Mouse (Mus musculus) C2C12 (cell line): Measurements from ENCODE around the gene Nudt3.

ENCODE experiments used
- CEBPB ChIP-seq: IDR thresholded peaks from one replicate; pipeline ENCODE4 v1.6.1; 2011; ENCODE audit warnings: low read depth, mild to moderate bottlenecking, control low read depth, moderate library complexity
- CTCF ChIP-seq: IDR thresholded peaks from one replicate; pipeline ENCODE4 v1.5.1; 2011; ENCODE audit not compliant: control insufficient read depth, insufficient read depth, insufficient read length
- FOSL1 ChIP-seq: IDR thresholded peaks from one replicate; pipeline ENCODE4 v1.8.0; 2011; ENCODE audit warnings: mild to moderate bottlenecking, low read length; ENCODE audit not compliant: poor library complexity, insufficient read depth, severe bottlenecking
- MAX ChIP-seq: IDR thresholded peaks from one replicate; pipeline ENCODE4 v1.6.1; 2011; ENCODE audit warnings: mild to moderate bottlenecking, control low read depth
- MYOD1 ChIP-seq: IDR thresholded peaks from one replicate; pipeline ENCODE4 v1.6.1; 2011; ENCODE audit warnings: low read depth; ENCODE audit not compliant: control insufficient read depth, insufficient read length
- MYOG ChIP-seq: IDR thresholded peaks from one replicate; pipeline ENCODE4 v1.6.1; 2011; ENCODE audit not compliant: control insufficient read depth, insufficient read length; ENCODE audit errors: extremely low read depth
- USF1 ChIP-seq: IDR thresholded peaks from one replicate; pipeline ENCODE4 v1.6.1; 2011; ENCODE audit warnings: low read depth, mild to moderate bottlenecking, control low read depth, moderate library complexity

DNA sequence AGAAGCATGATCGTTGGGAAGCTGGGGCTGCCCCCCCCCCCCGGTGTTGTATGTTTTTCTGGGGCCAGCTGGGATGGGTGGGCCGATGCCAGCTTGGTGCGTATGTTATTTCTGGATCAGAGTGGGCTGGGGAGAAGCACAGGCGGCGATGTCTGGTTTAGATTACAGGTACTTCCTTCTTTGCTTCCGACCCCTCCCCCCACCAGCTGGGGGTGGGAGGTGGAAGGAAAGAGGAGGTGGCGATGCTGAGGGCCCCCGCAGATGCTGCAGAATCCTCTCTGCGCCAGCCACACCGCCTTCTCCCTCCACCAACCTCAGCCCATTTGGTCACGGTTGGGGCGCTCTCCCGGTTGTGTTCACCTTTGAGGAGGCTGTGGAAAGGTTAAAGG, 32.7 kb upstream of the Nudt3 start:
- TF ChIP-seq MYOD1: no peak
- no peak for TF ChIP-seq CTCF
- no peak for TF ChIP-seq USF1
- TF ChIP-seq MAX: no peak
- no peak for TF ChIP-seq FOSL1
- no peak for TF ChIP-seq MYOG
- no peak for TF ChIP-seq CEBPB
